Mouse (Mus musculus): ENCODE results near the gene Mbd6.

Gene Mbd6

GRCm38 (mm10) chr10:127287936-127288293 lies 903 bp downstream of the Mbd6 start:
- DNase-seq (ENCODE audit: low spot score), result no peak

DNA sequence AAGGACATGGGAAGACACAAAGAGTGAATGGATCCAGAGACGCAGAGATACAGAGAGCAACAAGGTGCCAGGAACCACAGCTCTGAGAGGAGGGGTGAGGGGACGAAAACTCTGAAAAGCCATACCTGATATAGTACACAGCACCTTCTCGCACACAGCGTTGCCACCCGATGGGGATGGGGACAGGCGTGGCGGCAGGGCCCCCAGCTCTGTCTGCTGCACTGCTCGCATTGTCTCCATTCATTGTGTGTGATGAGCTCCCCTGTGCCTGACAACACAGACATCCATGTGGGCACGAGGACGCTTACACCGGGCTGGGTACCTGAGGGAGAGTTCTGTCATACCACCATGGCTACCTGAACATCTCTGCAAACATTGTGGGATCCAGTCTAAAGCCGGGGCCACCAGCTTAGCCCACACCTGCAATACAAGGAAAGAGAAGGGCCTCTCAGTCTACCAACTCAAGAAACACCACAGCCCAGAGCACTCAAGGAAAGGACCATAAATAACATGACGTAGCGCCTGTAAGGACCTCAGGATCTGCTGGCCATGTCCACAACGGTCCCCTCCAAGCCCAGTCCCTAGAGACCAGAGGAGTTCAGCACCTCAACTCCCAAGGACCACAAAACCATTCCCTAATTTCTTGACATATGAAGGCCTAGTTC lies 1.4 kb downstream of the Mbd6 start:
- no peak for DNase-seq (ENCODE audit: low spot score)

DNA sequence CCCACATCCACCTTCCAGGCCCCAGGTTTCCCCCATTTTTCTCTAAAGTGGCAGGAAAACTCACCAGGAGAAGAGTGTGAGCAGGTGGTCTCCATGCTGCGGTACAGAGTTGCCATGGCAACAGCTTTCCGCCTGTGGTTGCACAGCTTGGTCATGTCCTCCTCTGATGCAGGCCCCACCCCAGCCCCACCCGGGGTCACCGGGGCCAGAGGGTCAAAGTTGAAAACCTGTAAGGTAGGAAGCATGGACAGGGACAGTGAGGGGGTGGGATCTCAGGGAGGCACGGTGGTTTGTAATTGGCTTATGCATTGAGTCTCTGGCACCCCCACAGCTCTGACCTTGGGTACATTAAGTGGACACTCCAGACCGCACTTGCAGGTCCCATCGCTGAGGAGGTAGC lies 2.1 kb downstream of the Mbd6 start:
- DNase-seq (ENCODE audit: low spot score), result peak; percentile 84

DNA sequence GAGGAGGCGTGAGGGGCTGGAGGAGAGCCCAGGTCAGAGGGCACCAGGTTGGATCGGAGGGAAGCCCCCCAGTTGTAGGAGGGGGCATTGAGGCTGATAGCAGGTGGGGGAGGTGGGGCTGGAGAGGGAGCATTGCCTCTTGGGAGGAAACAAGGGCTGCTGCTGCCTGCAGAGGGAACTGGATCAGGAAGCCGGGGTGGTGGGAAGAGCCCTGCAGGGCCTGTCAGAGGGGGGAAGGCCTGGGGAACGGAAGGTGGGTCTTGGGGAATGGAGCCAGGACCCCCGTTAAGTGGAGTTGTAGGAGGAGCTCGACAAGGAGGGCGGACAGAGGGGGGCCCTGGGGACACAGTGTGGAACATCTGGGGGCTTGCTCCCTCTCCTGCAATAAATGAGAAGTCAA lies 2.6 kb downstream of the Mbd6 start:
- DNase-seq (ENCODE audit: low spot score), result no peak

GRCm38 (mm10) chr10:127285644-127286043 lies 3.2 kb downstream of the Mbd6 start:
- DNase-seq (ENCODE audit: low spot score), result no peak

GRCm38 (mm10) chr10:127284724-127285500 lies 3.9 kb downstream of the Mbd6 start:
- no peak for DNase-seq (ENCODE audit: low spot score)

DNA sequence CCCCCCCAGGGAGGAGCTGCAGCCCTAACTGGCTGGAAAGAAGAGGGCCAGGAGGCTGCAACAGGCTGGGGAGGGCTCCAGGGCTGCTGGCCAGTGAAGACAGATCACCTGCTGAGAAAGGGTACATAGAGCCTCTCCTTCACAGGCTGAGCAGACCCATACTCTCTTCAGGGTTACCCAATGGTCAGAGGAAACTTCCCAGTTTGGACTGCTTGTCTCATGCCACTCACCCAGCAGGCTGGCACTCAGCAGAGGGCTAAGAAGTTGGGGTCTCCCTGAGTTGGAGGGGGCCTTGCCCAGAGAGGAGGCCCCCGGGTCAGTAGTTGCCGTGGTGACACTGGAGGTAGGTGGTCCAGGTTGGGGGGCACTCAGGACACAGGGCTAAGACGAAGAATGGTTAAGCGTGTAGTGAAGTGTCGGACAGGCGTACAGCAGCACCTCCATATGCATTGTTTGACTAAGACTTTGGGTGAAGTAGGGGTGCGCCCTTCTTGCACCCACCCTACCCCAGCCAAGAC lies 4.7 kb downstream of the Mbd6 start:
- DNase-seq (ENCODE audit: low spot score), result no peak

GRCm38 (mm10) chr10:127282620-127283215 lies 6.1 kb downstream of the Mbd6 start:
- DNase-seq (ENCODE audit: low spot score), result no peak

DNA sequence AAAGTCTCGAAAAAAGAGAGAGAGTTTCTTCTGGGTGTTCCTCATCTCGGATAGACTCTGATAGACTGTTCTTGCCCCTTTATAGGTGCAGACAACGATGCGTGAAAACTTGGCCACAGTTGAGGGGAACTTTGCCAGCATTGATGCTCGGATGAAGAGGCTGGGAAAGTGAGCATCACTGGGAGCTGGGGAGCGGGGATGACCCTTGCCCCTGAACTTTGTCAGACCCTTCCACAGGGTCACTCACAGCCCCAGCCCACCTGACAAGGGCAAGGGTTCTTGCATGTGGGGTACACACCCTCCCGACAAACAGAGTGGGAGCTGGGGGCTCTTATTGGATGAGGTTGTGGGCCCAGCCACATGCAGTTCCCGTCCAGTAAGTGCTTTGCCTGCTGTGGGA lies 7.5 kb downstream of the Mbd6 start:
- DNase-seq (ENCODE audit: low spot score), result no peak

DNA sequence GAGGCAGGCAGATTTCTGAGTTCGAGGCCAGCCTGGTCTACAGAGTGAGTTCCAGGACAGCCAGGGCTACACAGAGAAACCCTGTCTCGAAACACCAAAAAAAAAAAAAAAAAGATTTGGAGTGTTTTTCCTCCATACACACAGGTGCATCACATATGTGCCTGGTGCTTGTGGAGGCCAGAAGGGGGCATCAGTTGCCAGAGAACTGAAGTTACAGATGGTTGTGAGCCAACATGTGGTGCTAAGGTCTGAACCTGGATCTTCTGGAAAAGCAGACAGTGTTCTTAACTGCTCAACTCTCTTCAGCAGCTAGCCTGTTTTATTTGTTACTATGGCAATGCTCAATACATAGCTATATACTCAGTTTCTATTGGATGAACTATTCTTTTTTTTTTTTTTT lies 9.1 kb downstream of the Mbd6 start:
- DNase-seq (ENCODE audit: low spot score), result no peak

GRCm38 (mm10) chr10:127274261-127275022 lies 14.4 kb downstream of the Mbd6 start:
- DNase-seq (ENCODE audit: low spot score), result peak; percentile 16

GRCm38 (mm10) chr10:127272371-127272770 lies 16.4 kb downstream of the Mbd6 start:
- no peak for DNase-seq (ENCODE audit: low spot score)

- DNase-seq (ENCODE audit: low spot score), result no peak
These were observed 18.9 kb downstream of the Mbd6 start for GRCm38 (mm10) chr10:127269884-127270283.

- DNase-seq (ENCODE audit: low spot score), result no peak
These were observed 19.8 kb downstream of the Mbd6 start for GRCm38 (mm10) chr10:127269036-127269435.

DNA sequence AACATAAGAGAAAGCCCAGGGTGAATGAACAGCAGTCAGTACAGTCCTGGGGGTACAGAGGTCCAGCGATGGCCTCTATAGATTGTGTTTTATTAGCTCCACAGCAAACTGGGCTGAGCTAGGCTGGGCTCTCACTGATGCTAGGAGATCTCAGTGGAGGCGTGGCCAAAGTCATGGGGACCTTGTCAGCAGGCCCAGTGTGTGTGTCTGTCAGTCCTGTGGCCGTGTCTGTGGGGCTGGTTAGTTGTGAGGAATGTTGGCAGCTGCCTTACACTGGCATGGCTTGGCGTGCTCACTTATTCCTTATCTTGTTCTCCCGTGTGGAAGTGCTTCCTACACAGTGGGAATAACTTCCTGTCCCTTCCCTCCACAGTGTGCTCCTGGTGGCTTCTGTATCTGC lies 20.4 kb downstream of the Mbd6 start:
- DNase-seq (ENCODE audit: low spot score), result no peak

- no peak for DNase-seq (ENCODE audit: low spot score)
These were observed 21.5 kb downstream of the Mbd6 start for GRCm38 (mm10) chr10:127267318-127267717.

GRCm38 (mm10) chr10:127266112-127267091 lies 22.4 kb downstream of the Mbd6 start, which contains the start of gene Dctn2:
Gene Dctn2 (plus strand): TSS chr10:127266368.
- peak; percentile 97 for DNase-seq (ENCODE audit: low spot score)

DNA sequence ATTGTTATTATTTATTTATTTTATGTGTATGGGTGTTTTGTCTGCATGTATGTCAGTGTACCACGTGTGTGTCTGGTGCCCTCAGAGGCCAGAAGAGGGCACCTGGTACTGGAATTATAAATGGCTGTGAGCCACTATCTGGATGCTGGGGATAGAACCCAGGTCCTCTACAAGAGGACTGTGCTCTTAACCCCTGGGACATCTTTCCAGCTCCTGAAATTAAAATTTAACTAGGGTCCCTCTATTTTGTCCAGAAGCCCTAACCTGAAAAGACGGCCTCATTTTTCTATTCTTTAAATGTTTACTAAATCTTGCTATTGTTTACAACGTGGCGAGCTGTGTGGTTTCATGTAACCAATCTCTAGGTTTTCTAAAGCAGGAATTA lies 23.1 kb downstream of the Mbd6 start:
- peak; percentile 10 for DNase-seq (ENCODE audit: low spot score)

DNA sequence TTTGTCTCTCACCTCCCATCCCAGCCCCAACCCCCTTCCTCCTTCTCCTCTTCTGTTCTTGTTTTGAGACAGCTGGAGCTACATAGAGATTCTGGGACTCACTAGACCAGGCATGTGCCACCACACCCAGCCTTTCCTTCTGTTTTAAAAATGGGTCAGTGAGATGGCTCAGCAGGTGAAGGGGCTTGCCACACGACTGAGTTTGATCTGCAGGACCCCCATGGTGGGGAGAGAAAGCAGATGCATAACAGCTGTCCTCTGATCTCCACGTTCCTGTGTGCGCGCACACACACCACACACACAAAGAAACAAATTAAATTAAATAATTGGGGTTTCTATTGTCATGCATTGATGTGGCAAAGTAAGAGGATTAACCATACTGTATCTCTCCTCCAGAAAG lies 23.8 kb downstream of the Mbd6 start:
- DNase-seq (ENCODE audit: low spot score), result no peak

- DNase-seq (ENCODE audit: low spot score), result no peak
These were observed 24.5 kb downstream of the Mbd6 start for GRCm38 (mm10) chr10:127264336-127264735.

GRCm38 (mm10) chr10:127263631-127264030 lies 25.2 kb downstream of the Mbd6 start:
- no peak for DNase-seq (ENCODE audit: low spot score)

Data from yolk sac, embryonic 10.5 days (tissue).